Mouse (Mus musculus) spleen, adult 18-20 months (tissue): ENCODE results near the gene Uvrag.

Experiments
- DNase-seq, 2 experiments: peaks; one replicate each; pipeline ENCODE4 v3.0.0; 2022; ENCODE audit warnings: mixed read lengths in 2 of 2

Gene Uvrag

GRCm38 (mm10) chr7:99015419-99015818 lies 125.5 kb downstream of the Uvrag start:
- no peak for DNase-seq

GRCm38 (mm10) chr7:99014620-99015019 lies 126.3 kb downstream of the Uvrag start:
- no peak for DNase-seq

GRCm38 (mm10) chr7:99007506-99008354 lies 133.2 kb downstream of the Uvrag start:
- DNase-seq, result no peak

- DNase-seq, result no peak
Measured at GRCm38 (mm10) chr7:99003231-99003630, 137.7 kb downstream of the Uvrag start.

GRCm38 (mm10) chr7:98998722-98999121 lies 142.2 kb downstream of the Uvrag start:
- DNase-seq, result no peak

- no peak for DNase-seq
Measured at GRCm38 (mm10) chr7:98997760-98998159, 143.2 kb downstream of the Uvrag start.

GRCm38 (mm10) chr7:98996791-98997190 lies 144.2 kb downstream of the Uvrag start:
- no peak for DNase-seq

- DNase-seq, result no peak
Measured at GRCm38 (mm10) chr7:98995126-98995727, 145.7 kb downstream of the Uvrag start.

- DNase-seq, result no peak
Measured at GRCm38 (mm10) chr7:98994137-98994536, 146.8 kb downstream of the Uvrag start.

- no peak for DNase-seq
Measured at GRCm38 (mm10) chr7:98993395-98993794, 147.5 kb downstream of the Uvrag start.

GRCm38 (mm10) chr7:98991204-98991761 lies 149.7 kb downstream of the Uvrag start:
- DNase-seq, result no peak

GRCm38 (mm10) chr7:98990510-98990909 lies 150.4 kb downstream of the Uvrag start:
- DNase-seq, result no peak

GRCm38 (mm10) chr7:98986962-98987441 lies 153.9 kb downstream of the Uvrag start:
- DNase-seq, result no peak

- DNase-seq, result no peak
Measured at GRCm38 (mm10) chr7:98985935-98986334, 155.0 kb downstream of the Uvrag start.

- DNase-seq, result no peak
Measured at GRCm38 (mm10) chr7:98985489-98985888, 155.5 kb downstream of the Uvrag start.

- no peak for DNase-seq
Measured at GRCm38 (mm10) chr7:98984319-98984718, 156.6 kb downstream of the Uvrag start.

- no peak for DNase-seq
Measured at GRCm38 (mm10) chr7:98983058-98983457, 157.9 kb downstream of the Uvrag start.

GRCm38 (mm10) chr7:98981423-98981822 lies 159.5 kb downstream of the Uvrag start:
- DNase-seq, result no peak

- DNase-seq, result no peak
Measured at GRCm38 (mm10) chr7:98976839-98977457, 164.0 kb downstream of the Uvrag start.

GRCm38 (mm10) chr7:98974590-98974989 lies 166.4 kb downstream of the Uvrag start:
- no peak for DNase-seq

GRCm38 (mm10) chr7:98970721-98971120 lies 170.2 kb downstream of the Uvrag start:
- DNase-seq, result no peak

- no peak for DNase-seq
Measured at GRCm38 (mm10) chr7:98968741-98969395, 172.1 kb downstream of the Uvrag start.
